Mouse (Mus musculus) kidney, embryonic 15.5 days (tissue): ENCODE results near the gene Wfdc3. TPM values are rescaled to one million over a fixed set of nuclear protein-coding genes. Genes with fewer than 3 reads are reported as not detected.

ENCODE experiments used
- ATAC-seq: fragments of 200-750 bp; cut with Nextera tagmentation; replicated peaks from 2 replicates; pipeline ENCODE4 v1.8.0; 2017; ENCODE audit warnings: moderate TSS enrichment; ENCODE audit not compliant: low FRiP score
- H3K27ac ChIP-seq: fragments of 300-500 bp; sonication (generic); 2 replicates; pipeline ENCODE4 v1.5.1; 2015; ENCODE audit warnings: mild to moderate bottlenecking, inconsistent platforms
- H3K27me3 ChIP-seq: fragments of 300-500 bp; sonication (generic); 2 replicates; pipeline ENCODE4 v1.6.1; 2015; ENCODE audit warnings: inconsistent platforms
- H3K36me3 ChIP-seq: fragments of 300-500 bp; sonication (generic); 2 replicates; pipeline ENCODE4 v1.6.1; 2015; ENCODE audit warnings: inconsistent platforms
- H3K4me1 ChIP-seq: fragments of 300-500 bp; sonication (generic); 2 replicates; pipeline ENCODE4 v1.6.1; 2015; ENCODE audit warnings: inconsistent platforms
- H3K4me2 ChIP-seq: fragments of 300-500 bp; sonication (generic); 2 replicates; pipeline ENCODE4 v1.6.1; 2015; ENCODE audit warnings: moderate library complexity, mild to moderate bottlenecking, inconsistent platforms
- H3K4me3 ChIP-seq: fragments of 300-500 bp; sonication (generic); replicated peaks from 2 replicates; pipeline ENCODE4 v1.5.1; 2015; ENCODE audit warnings: mild to moderate bottlenecking, inconsistent platforms
- H3K9ac ChIP-seq: fragments of 300-500 bp; sonication (generic); 2 replicates; pipeline ENCODE4 v1.6.1; 2015; ENCODE audit warnings: mild to moderate bottlenecking, inconsistent platforms
- H3K9me3 ChIP-seq: fragments of 300-500 bp; sonication (generic); replicated peaks from 2 replicates; pipeline ENCODE4 v1.6.1; 2016; ENCODE audit warnings: inconsistent platforms
- WGBS: fragments of 180-500 bp; shearing (Covaris S2); methylation state at CpG from one replicate; pipeline ENCODE4 v1.1.7; 2015; ENCODE audit warnings: mixed read lengths; 5-methylcytosine and 5-hydroxymethylcytosine counted together
- polyA plus RNA-seq: library from polyadenylated mRNA; unstranded; fragments of >200 nt; fragmentation: Nextera tagmentation; extraction: Ambion mirVana; gene quantifications from 2 replicates; pipeline ENCODE4 v1.2.1, GENCODE M21; 2015

The Wfdc3 gene
- polyA plus RNA-seq, 1 experiment from 2014 or later: 1.3 TPM

GRCm38 (mm10) chr2:164684807-164685206 lies 60.9 kb downstream of the Wfdc3 start, which contains the start of gene Wfdc13:
TSS of gene Wfdc13 (plus strand) at chr2:164685107.
- Histone ChIP-seq H3K9ac (no peak within 1 kb of the TSS), H3K27ac (no peak within 1 kb of the TSS), H3K27me3 (no peaks in the 10 kb centered on the region), H3K4me3 (no peak within 1 kb of the TSS), H3K4me1 (no peaks in the 10 kb centered on the region), H3K4me2 (no peak within 1 kb of the TSS), H3K9me3 (no peaks in the 10 kb centered on the region), H3K36me3 (no peaks in the 10 kb centered on the region)
- WGBS: 56% methylated on average over 3 of the region's 3 CpGs
- no peak for ATAC-seq

Other genes starting within 250 kb of the Wfdc3 start
- 65.1 and 69.6 TPM in 2 replicates for gene Pigt, start 248.4 kb downstream of the Wfdc3 start, polyA plus RNA-seq
- gene Wfdc2, start 183.5 kb downstream of the Wfdc3 start, polyA plus RNA-seq: 329 and 368 TPM in 2 replicates
- gene Spint3, start 172.5 kb downstream of the Wfdc3 start, polyA plus RNA-seq: not detected in 2 replicates
- 0.34 TPM in 1 of 2 replicates, not detected in the other for gene Wfdc6a, start 160.5 kb downstream of the Wfdc3 start, polyA plus RNA-seq
- gene Eppin, start 152.3 kb downstream of the Wfdc3 start, polyA plus RNA-seq: not detected in 2 replicates
- gene Wfdc6b, start 132.4 kb downstream of the Wfdc3 start, polyA plus RNA-seq: not detected in 2 replicates
- not detected in 2 replicates for gene Wfdc8, start 132.3 kb downstream of the Wfdc3 start, polyA plus RNA-seq
- gene Wfdc16, start 107.1 kb downstream of the Wfdc3 start, polyA plus RNA-seq: not detected in 2 replicates
- 0.41 TPM in 1 of 2 replicates, not detected in the other for gene Wfdc10, start 89.9 kb downstream of the Wfdc3 start, polyA plus RNA-seq
- not detected in 2 replicates for gene Wfdc9, start 89.3 kb downstream of the Wfdc3 start, polyA plus RNA-seq
- not detected in 2 replicates for gene Wfdc11, start 71.8 kb downstream of the Wfdc3 start, polyA plus RNA-seq
- 0.43 and 0.57 TPM in 2 replicates for gene Wfdc13, start 60.8 kb downstream of the Wfdc3 start, polyA plus RNA-seq
- gene Spint4, start 47.4 kb downstream of the Wfdc3 start, polyA plus RNA-seq: 0.65 and 0.76 TPM in 2 replicates
- gene Spint5, start 30.6 kb downstream of the Wfdc3 start, polyA plus RNA-seq: not detected in 2 replicates
- gene Dnttip1, start 52 bp upstream of the Wfdc3 start, polyA plus RNA-seq: 74.6 and 75.1 TPM in 2 replicates
- 517 and 530 TPM in 2 replicates for gene Ube2c, start 24.0 kb upstream of the Wfdc3 start, polyA plus RNA-seq
- gene Tnnc2, start 34.0 kb upstream of the Wfdc3 start, polyA plus RNA-seq: 40.1 and 87.2 TPM in 2 replicates
- 21.5 and 24.0 TPM in 2 replicates for gene Snx21, start 39.9 kb upstream of the Wfdc3 start, polyA plus RNA-seq
- gene Acot8, start 59.0 kb upstream of the Wfdc3 start, polyA plus RNA-seq: 20.8 and 21.2 TPM in 2 replicates
- gene Zswim3, start 59.2 kb upstream of the Wfdc3 start, polyA plus RNA-seq: 9.0 and 9.2 TPM in 2 replicates
- 18.4 and 19.8 TPM in 2 replicates for gene Zswim1, start 76.8 kb upstream of the Wfdc3 start, polyA plus RNA-seq
- 0.21 TPM in 1 of 2 replicates, not detected in the other for gene Spata25, start 82.6 kb upstream of the Wfdc3 start, polyA plus RNA-seq
- gene Ctsa, start 86.9 kb upstream of the Wfdc3 start, polyA plus RNA-seq: 160 and 170 TPM in 2 replicates
- 7.0 and 8.9 TPM in 2 replicates for gene Neurl2, start 87.5 kb upstream of the Wfdc3 start, polyA plus RNA-seq
- gene Pltp, start 111.8 kb upstream of the Wfdc3 start, polyA plus RNA-seq: 35.6 and 38.7 TPM in 2 replicates
- gene Pcif1, start 133.4 kb upstream of the Wfdc3 start, polyA plus RNA-seq: 73.1 and 81.1 TPM in 2 replicates
- 12.1 and 14.4 TPM in 2 replicates for gene Zfp335, start 165.8 kb upstream of the Wfdc3 start, polyA plus RNA-seq
- gene Mmp9, start 194.8 kb upstream of the Wfdc3 start, polyA plus RNA-seq: 2.6 and 41.3 TPM in 2 replicates
- 1.1 TPM in 2 replicates for gene Slc12a5, start 214.9 kb upstream of the Wfdc3 start, polyA plus RNA-seq